Mouse (Mus musculus): ENCODE data around the gene Rassf2.
A peak's percentile ranks its signal among the peaks of the same experiment; 100 is the strongest.

Gene Rassf2

DNA sequence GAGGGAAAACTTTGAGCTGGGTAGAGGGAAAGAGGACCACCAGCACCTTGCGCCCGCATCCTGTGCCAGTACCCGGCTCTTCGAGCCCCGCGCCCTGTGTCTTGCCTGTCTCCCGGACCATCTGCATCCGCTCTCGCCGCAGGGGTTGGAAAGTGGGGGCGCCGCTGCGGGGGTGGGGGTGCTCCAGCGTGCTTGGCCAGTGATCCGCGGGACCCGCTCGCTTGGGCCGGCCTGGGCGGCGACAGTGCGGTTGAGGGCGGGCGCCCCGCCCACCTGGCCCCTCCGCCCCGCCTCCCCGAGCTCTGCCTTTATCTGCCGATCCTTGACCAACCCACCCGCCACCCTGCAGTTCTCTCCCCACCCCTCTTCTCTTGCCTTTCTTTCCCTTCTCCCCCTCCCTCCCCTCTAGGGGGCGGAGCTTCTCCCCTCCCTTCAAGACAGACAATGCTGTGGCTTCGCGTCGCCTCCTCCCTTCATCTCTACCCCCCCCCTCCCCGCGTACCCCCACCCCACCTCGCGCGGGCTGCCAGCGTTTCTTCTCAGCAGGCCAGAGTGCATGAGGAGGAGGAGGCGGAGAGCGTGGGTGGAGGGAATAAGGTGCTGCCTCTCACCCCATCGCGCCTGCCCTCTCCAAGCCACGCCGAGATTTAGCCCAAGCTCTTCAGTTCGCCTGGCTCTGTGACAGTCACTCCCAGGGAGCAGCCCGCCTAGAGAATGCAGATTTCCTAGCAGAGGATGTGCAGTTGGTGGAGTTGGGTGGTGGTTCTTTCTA, at the start of gene Rassf2:
TSS of gene Rassf2 (minus strand) at position 613 of the 772 bp plus-strand sequence.
- peak; percentile 88 for DNase-seq (ENCODE audit: extremely low read depth, insufficient read length, low spot score)

DNA sequence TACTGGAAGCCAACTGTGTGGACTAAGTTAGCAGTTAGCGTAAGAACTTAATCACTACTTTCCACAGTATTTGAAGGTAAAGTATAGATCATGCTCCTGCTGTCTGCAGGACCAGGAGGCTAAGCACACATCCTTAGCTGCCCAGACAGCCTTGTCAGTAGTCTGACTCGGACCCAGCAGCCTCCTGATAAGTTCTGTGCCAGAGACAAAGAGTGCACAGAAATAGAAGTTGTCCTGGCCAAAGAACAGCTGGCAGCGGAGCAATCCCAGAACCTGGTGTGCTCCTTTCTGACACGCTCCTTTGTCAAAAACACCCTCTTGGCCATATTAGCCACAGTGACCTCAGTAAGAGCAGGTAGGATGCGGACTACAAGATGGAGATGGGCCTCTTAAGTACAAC, 49.1 kb upstream of the Rassf2 start:
- DNase-seq (ENCODE audit: extremely low read depth, insufficient read length, low spot score): no peak

DNA sequence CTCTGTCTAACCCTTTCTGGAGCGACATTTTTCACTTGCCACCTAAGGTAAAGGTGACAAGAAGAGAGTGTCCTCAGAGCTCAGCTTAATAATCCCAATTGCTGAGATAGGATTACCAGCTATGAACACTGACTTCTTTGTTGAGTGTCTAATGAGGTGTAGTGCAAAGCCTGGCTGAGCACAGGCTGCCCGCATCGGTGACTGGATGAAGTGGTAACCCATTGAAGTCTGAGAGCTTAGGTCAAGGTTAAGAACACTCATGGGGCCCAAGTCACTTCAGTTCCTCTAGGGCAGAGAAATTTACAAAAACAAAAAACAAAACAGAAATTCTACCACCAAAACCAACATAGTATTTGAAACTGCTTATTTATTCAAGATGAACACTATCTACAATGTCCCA, 43.0 kb upstream of the Rassf2 start:
- no peak for DNase-seq (ENCODE audit: extremely low read depth, insufficient read length, low spot score)

- no peak for DNase-seq (ENCODE audit: extremely low read depth, insufficient read length, low spot score)
Observed at GRCm38 (mm10) chr2:132069985-132070735, 40.1 kb upstream of the Rassf2 start.

GRCm38 (mm10) chr2:132064185-132064831, 34.2 kb upstream of the Rassf2 start:
- peak; percentile 55 for DNase-seq (ENCODE audit: extremely low read depth, insufficient read length, low spot score)

DNA sequence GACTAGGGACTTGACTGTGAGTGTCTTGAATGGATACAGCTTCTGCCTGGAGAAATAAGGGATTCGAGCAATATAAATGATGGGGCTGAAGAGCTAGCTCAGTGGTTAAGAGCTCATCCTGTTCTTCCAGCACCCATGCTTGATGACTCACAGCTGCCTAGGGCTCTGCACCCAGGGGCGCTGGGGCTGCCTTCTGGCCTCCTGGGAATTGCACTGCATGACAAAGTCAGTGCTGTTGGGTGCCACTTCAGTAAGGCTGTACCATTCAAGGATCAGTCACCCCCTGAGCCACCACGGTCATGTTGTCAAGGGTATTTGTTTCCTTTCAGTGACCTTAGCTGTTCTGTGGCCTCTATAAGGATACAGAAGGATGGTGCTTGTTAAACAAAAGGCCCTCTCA, 33.7 kb upstream of the Rassf2 start:
- DNase-seq (ENCODE audit: extremely low read depth, insufficient read length, low spot score): peak; percentile 64

- DNase-seq (ENCODE audit: extremely low read depth, insufficient read length, low spot score): no peak
Observed at GRCm38 (mm10) chr2:132061884-132062283, 31.8 kb upstream of the Rassf2 start.

GRCm38 (mm10) chr2:132059919-132060318, 29.9 kb upstream of the Rassf2 start:
- no peak for DNase-seq (ENCODE audit: extremely low read depth, insufficient read length, low spot score)

GRCm38 (mm10) chr2:132055349-132055753, 25.3 kb upstream of the Rassf2 start:
- DNase-seq (ENCODE audit: extremely low read depth, insufficient read length, low spot score): no peak

DNA sequence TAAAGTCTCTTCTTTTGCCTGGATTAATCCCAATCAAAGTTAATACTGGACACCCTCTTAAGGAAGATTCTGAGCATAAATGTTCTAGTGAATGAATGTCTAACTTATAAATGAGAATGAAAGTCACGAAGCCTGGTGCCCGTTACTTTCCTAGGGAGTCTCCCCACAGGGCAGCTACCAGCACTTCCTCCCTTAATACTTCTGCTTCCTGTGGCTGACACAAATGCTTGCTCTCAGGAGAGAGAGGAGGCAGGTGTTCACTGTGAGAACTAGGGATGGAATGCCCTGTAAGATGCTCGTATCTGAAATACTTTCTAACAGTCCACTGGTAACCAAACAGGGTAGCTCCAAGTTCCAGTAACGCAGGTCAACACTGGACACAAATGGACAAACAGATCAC, 23.8 kb upstream of the Rassf2 start:
- DNase-seq (ENCODE audit: extremely low read depth, insufficient read length, low spot score): no peak

DNA sequence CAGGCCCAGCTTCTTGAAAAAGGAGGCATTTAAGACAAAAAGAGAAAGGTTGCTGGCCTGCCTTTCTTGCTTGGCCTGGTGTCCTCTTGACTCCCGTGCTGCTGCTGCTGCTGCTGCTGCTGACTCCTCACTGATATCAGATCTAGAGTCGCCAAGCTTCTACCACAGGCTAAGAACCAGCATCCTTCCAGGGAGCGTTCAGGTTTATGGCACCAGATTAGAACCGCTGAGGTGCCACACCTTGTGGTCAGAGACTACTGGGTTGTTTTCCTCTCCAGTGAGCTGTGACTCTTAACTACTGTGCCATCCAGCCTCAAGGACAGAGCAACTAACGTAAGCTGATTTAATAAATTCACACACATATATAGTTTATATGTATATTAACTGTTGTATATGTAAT, 21.7 kb upstream of the Rassf2 start:
- no peak for DNase-seq (ENCODE audit: extremely low read depth, insufficient read length, low spot score)

GRCm38 (mm10) chr2:132049921-132050320, 19.9 kb upstream of the Rassf2 start:
- DNase-seq (ENCODE audit: extremely low read depth, insufficient read length, low spot score): no peak

DNA sequence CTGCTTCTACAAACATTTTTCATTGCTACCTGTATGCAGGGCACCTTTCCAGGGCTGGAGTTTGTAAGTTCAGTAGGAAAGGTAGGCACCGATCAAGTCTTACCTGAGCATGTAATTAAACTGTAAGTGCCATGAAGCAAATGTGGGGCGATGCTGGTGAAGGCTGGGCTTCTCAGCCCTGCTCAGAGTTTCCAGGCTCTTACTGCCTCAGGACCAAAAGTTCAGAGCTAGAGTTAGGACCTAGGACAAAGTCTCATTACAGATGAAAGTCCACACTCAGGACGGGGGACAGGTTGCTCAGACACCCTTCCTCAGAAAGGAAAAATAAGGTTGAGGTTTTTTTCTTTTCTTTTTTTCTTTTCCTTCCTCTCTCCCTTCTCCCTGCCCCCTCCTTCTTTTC, 19.4 kb upstream of the Rassf2 start:
- no peak for DNase-seq (ENCODE audit: extremely low read depth, insufficient read length, low spot score)

GRCm38 (mm10) chr2:132048143-132048772, 18.2 kb upstream of the Rassf2 start:
- no peak for DNase-seq (ENCODE audit: extremely low read depth, insufficient read length, low spot score)

DNA sequence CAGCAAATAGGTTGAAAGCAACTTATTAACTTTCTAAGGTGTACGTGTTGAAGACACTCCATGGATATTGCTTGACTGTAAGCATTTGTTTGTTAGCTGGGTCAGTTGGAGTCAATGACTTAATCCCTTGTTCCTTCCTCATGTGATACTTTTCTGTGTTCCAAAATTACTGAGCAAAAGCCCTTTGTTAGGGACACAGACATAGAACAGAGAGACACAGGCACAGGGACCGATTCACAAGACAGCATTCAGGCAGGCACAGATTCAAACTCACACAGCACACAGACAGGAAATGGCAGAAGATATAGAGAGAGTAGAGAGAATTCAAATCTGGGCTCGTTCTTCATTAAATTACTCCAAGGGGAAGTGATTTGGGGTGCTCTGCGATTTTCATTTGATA, 17.3 kb upstream of the Rassf2 start:
- DNase-seq (ENCODE audit: extremely low read depth, insufficient read length, low spot score): no peak

DNA sequence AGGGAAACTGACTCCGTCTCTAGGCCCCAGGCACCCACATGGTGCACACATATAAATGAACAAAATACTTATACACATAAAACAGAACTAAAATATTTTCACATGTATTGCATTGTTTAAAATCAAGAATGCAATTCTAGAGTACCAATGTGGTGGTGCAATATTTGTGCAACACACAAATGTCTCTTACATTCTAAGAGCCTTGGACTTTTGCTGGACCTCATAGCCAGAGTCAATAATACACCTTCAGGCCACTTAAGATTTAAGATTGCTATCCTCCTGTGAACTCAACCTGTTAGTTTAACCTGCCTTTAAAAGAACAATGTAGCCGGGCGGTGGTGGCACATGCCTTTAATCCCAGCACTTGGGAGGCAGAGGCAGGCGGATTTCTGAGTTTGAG, 16.6 kb upstream of the Rassf2 start:
- DNase-seq (ENCODE audit: extremely low read depth, insufficient read length, low spot score): no peak

DNA sequence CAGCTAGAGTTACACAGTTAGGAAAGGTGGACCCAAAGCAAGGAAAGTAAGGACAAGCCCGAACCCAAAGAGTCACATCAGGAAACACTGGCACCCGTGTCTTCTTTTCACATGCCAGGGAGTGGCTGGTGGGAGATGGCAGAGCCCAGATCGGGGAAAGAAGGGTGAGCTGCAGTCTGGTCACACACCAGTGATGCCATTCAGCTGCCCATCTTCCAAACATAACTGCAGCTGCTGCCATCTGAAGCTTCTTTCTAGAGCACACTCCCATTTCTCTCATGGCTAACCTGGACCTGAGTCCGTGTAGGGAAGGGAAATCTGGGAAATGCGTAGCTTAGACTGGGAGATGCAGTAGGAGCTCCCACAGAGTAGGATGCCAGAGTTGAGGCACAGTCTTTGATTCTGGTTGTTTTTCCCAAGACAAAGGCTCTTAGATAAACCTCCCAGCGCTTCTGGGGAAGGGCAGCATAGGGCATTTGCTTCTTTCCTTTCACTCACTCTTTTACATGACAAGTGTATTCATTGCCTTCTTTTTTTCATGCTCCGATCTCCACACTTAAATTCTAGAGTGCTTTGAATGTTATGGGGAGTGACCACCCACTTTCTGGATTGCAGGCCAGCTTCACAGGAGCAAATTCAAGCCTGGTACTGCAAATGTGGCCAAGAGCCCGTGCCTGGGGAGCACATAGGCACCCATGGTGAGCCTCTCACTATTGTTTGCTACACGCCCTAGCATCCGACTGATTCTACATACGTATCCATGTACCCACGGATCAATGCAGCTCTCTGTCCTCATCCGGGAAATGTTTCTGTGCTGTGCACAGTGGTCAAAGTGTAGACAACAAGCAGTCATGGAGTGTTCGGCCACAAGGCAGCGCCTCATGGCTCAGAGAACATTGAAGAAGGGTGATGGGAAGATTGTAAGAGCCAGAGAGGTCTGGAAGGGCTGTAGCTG, 14.5 kb upstream of the Rassf2 start:
- DNase-seq (ENCODE audit: extremely low read depth, insufficient read length, low spot score): no peak

GRCm38 (mm10) chr2:132043101-132043621, 13.1 kb upstream of the Rassf2 start:
- no peak for DNase-seq (ENCODE audit: extremely low read depth, insufficient read length, low spot score)

GRCm38 (mm10) chr2:132039894-132040293, 9.8 kb upstream of the Rassf2 start:
- no peak for DNase-seq (ENCODE audit: extremely low read depth, insufficient read length, low spot score)

DNA sequence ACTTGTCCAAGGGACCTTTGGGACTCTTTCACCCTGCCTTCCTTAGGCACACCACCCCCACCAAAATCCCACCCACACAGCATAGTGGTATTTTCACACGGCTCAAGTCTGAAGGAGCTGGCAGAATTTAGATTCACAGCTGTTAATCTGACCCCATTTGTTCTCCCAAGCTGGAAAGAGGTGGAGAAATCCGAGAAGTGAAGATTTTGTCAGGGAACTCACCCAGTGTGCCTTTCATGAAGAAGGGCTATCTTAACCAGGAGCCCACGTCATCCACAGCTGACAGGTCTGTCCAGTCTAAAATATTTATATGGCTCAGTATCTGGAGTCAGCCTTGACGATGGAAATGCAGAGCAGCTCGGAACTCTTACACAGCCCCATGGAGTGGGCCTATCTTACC, 6.3 kb upstream of the Rassf2 start:
- DNase-seq (ENCODE audit: extremely low read depth, insufficient read length, low spot score): no peak
